Mouse (Mus musculus) mouse embryonic stem cell (cell line): Measurements from ENCODE around the gene Dynlt1c.
"Not testable (repeated sequence)": the region's sequence is repeated elsewhere in the genome, so short reads cannot be mapped to it uniquely, and the experiment has no call there.

Experiments used
- in situ Hi-C, 2 experiments: fragments of 300-500 bp; cut with MboI; formaldehyde crosslinking; loops; 1 replicate in 1 of 2; 3 replicates in 1 of 2; pipeline ENCODE4 v1.14.3; 2019 to 2020; ENCODE audit warnings: low sequenced_read_pairs in 2 of 2, low pct_unique_long_range_greater_than_20kb in 1 of 2, mixed read lengths in 1 of 2; ENCODE audit not compliant: unreplicated experiment in 1 of 2

Gene Dynlt1c

DNA sequence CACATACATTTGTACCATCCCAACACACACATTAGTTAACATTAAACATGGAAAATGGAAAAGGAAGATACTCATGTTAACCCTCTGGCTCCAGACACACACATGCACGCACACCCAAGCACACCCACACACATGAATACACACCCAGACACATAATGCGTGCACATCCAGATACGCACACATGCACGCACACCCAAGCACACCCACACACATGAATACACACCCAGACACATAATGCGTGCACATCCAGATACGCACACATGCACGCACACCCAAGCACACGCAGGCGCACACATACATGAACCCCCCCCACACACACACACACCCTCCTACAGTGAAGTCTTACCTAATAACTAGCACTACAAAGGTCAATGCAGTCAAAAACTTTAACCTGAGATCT, 15.3 kb downstream of the Dynlt1c start:
- in situ Hi-C loops = not testable (repeated sequence)

DNA sequence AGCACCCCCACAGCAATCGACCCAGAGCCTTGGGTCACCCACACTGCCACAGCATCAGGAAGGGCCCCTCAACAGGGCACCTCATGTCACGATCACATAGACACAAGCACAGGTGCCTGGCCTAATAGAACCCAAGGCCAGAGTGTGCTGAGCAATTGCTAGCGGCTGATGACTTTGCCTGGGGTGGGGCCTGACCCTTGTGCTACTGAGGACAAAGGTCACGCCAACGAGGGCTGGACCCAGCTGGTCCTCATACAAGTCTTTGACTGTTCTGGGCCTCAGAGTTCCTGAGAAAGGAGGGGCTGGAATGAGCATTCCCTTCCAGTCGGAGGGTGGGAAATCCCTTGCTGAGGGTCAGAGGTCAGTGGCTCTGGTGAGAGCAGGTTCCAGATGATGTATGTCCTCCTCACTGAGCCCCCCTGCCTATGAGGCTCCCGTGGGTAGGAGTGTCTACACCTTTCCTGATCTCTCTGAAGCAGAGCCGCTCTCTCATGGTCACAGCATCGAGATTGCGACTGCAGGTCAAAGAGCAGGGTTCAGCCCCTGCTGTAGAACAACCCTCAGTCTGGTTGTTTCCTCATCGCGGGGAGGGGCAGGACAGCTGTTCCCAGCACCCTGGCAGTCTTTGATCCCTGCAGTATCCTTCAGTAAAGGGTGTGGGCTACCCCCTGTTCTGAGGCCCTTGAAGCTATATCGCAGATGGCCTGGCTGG, 16.4 kb downstream of the Dynlt1c start:
- in situ Hi-C loops = not testable (repeated sequence)

DNA sequence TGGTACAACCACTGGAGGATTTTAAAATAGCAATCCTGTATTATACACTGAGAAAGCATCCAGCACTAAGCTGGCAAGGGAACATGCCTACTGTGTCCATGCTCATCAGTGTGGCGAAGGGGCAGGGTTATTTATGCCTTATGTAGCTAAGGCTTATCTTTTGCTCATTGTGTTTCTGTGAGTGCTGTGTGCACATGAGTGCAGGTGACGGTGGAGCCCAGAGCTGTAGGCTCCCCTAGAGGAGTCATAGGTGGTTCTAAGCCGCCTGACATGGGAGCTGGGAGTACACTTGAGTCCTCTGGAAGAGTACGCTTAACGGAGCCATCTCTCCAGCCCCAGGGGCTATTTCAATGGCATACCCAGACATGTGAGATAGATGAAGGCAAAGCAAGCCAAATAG, 17.8 kb downstream of the Dynlt1c start:
- in situ Hi-C loops = not testable (repeated sequence)

GRCm38 (mm10) chr17:6620035-6620434, 18.6 kb downstream of the Dynlt1c start:
- in situ Hi-C loops = not testable (repeated sequence)

- in situ Hi-C loops = not testable (repeated sequence)
Observed at GRCm38 (mm10) chr17:6620730-6621451, 19.4 kb downstream of the Dynlt1c start.

DNA sequence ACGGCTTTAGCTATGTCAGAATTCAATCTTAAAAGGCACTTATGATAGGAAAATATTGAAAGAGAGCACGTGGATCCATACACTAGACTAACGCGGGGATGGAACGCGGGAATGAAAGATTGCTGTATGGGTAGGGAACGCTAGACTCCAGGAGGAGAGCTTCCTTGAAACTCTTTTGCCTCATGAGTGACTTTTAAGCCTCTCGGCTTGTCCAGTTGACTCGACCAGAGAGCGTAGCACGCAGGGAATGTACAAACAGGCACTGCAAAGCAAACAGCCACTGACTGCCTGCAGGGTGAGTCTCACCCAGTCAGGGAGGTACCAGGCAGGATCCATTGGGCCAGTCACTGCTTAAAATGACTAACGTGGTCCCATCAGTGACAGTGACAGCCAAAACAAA, 20.5 kb downstream of the Dynlt1c start:
- in situ Hi-C loops = not testable (repeated sequence)

- in situ Hi-C loops = not testable (repeated sequence)
Observed at GRCm38 (mm10) chr17:6624926-6625558, 23.6 kb downstream of the Dynlt1c start.

DNA sequence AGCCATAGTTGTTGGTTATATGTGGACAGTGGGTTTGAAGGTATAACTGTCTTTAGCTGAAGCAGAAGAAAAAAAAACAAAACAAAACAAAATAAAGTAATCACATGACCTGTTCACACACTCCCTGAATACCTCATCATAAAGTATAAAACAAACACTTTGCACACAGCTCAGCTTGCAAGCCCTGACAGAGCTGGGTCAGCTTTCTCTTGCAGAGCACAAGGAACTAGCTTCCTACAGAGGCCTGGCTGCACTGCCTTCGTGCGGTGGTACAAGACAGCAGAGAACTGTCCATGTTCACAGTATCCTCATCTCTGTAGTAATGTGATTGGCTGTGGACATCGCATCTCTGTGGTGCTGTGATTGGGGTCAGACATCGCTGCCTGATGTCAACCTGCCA, 28.9 kb downstream of the Dynlt1c start:
- in situ Hi-C loops = not testable (repeated sequence)

GRCm38 (mm10) chr17:6632850-6633249, 31.4 kb downstream of the Dynlt1c start:
- in situ Hi-C loops = not testable (repeated sequence)

DNA sequence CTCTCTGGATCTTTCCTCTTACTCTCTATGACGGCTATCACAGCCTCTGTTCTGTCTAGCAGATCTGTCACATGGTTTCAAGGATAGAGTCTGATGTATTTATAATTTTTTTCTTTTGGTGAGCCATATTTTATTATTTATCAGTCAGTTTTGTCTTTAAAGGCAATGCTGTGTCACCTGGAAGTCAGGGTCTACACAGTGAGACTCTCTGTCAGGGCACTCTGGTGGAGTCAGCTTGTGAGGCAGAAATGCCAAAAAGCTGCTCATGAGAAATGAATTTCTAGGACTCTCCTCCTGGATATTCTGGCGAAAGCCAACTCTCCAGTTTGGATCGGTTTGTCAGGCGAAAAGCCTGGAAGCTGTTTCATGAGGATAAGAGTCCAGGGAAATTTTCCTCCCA, 34.3 kb downstream of the Dynlt1c start:
- in situ Hi-C loops = not testable (repeated sequence)

- in situ Hi-C loops = no loop called here
Observed at GRCm38 (mm10) chr17:6636861-6637260, 35.4 kb downstream of the Dynlt1c start.

- in situ Hi-C loops = not testable (repeated sequence)
Observed at GRCm38 (mm10) chr17:6637434-6637833, 36.0 kb downstream of the Dynlt1c start.

GRCm38 (mm10) chr17:6638444-6638843, 37.0 kb downstream of the Dynlt1c start:
- in situ Hi-C loops = not testable (repeated sequence)

GRCm38 (mm10) chr17:6639486-6639885, 38.0 kb downstream of the Dynlt1c start:
- in situ Hi-C loops = not testable (repeated sequence)

- in situ Hi-C loops = not testable (repeated sequence)
Observed at GRCm38 (mm10) chr17:6640044-6640637, 38.7 kb downstream of the Dynlt1c start.

DNA sequence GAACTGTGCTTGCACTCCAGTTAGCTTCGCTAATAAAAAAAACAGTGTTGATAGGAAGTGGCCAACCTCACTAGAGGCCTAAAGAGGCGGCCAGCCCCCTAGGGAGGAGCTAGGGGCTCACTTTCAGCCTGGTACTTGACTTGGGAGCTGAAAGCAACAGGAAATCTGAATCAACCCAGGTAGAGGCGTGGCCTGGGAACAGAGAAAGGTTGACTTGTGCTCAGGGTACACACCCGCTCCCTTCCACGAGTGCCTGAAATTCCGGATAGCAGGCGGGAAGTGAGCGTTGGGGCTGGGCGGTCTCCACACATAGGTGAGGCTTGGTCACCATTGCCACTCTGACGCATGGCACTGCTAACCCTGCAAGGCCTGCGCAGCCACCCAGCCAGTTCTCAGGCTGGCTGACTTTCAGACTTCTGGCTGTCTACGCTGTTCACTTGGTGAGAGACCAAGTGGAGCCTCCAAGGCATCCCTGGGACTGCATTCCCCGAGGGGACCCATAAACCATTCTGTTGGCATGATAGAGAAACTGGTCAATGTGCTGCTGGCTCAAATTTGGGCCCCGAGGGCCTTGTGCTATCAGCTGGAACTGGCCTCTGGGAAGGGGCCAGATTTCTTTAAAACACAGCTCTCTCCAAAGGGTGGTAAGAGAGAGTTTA, 39.4 kb downstream of the Dynlt1c start:
- in situ Hi-C loops = not testable (repeated sequence)

DNA sequence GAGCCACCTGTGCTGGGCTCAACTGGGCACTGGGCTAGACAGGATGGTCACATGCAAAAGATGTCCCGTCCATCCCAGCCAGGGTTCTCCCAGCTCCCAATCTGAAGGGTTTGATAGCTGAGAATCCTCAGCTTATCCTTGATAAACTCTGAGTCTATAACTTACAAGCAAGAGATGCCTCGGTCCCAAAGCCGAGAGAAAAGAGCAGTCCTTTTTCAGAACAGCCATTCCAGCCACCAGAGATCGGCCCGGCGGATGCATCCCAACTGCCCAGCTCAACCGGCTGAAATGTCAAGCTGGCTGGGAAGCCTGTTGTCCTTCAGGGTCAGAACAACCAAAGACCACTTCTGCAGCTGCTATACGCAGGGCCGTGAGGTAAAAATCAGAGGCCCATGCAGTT, 42.7 kb downstream of the Dynlt1c start:
- in situ Hi-C loops = not testable (repeated sequence)

DNA sequence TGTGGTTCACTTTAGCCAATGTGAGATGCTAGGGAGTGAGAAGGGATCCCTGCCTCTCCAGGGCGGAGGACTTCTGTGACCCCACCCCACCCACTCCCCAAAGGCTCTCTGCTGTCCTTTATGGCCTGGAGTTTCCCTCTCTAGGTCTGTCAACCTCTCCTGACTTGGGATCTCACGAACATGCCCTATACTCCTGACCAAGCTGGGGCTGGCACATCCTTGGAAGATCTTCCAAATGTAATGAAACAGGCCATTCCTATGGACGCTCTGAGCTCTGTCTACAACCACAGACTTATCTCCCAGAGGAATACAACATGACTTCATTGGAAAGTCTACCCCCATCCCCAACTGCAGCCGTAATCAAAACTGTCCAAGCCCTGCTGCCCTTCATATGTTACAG, 43.2 kb downstream of the Dynlt1c start:
- in situ Hi-C loops = not testable (repeated sequence)

GRCm38 (mm10) chr17:6645668-6646067, 44.2 kb downstream of the Dynlt1c start:
- in situ Hi-C loops = not testable (repeated sequence)
